Mouse (Mus musculus) embryonic facial prominence, embryonic 12.5 days (tissue): ENCODE measurements around the gene Gne. TPM values are rescaled to one million over a fixed set of nuclear protein-coding genes. Genes with fewer than 3 reads are reported as not detected.

Source experiments
- ATAC-seq: fragments of 200-750 bp; cut with Nextera tagmentation; 2 replicates; pipeline ENCODE4 v1.8.0; 2017; ENCODE audit not compliant: insufficient number of reproducible peaks, insufficient read depth, low FRiP score, low TSS enrichment
- H3K27ac ChIP-seq: fragments of 300-500 bp; sonication (generic); 2 replicates; pipeline ENCODE4 v1.5.1; 2016; ENCODE audit warnings: mild to moderate bottlenecking
- H3K27me3 ChIP-seq: fragments of 300-500 bp; sonication (generic); 2 replicates; pipeline ENCODE4 v1.6.1; 2016; ENCODE audit warnings: mild to moderate bottlenecking, moderate library complexity
- H3K36me3 ChIP-seq: fragments of 300-500 bp; sonication (generic); 2 replicates; pipeline ENCODE4 v1.6.1; 2016; ENCODE audit warnings: mild to moderate bottlenecking
- H3K4me1 ChIP-seq: fragments of 300-500 bp; sonication (generic); 2 replicates; pipeline ENCODE4 v1.6.1; 2016
- H3K4me2 ChIP-seq: fragments of 300-500 bp; sonication (generic); replicated peaks from 2 replicates; pipeline ENCODE4 v1.6.1; 2016; ENCODE audit warnings: mild to moderate bottlenecking, moderate library complexity
- H3K4me3 ChIP-seq: fragments of 300-500 bp; sonication (generic); 2 replicates; pipeline ENCODE4 v1.5.1; 2016; ENCODE audit warnings: mild to moderate bottlenecking
- H3K9ac ChIP-seq: fragments of 300-500 bp; sonication (generic); 2 replicates; pipeline ENCODE4 v1.6.1; 2016; ENCODE audit warnings: mild to moderate bottlenecking, moderate library complexity
- H3K9me3 ChIP-seq: fragments of 300-500 bp; sonication (generic); 2 replicates; pipeline ENCODE4 v1.6.1; 2016; ENCODE audit warnings: mild to moderate bottlenecking, moderate library complexity
- WGBS: fragments of 180-500 bp; shearing (Covaris S2); methylation state at CpG from one replicate; pipeline ENCODE4 v1.1.7; 2016; 5-methylcytosine and 5-hydroxymethylcytosine counted together
- polyA plus RNA-seq: library from polyadenylated mRNA; unstranded; fragments of >200 nt; fragmentation: Nextera tagmentation; extraction: Ambion mirVana; gene quantifications from 2 replicates; pipeline ENCODE4 v1.2.1, GENCODE M21; 2016

Gne gene
- polyA plus RNA-seq, 1 experiment from 2014 or later = 23.8 TPM

DNA sequence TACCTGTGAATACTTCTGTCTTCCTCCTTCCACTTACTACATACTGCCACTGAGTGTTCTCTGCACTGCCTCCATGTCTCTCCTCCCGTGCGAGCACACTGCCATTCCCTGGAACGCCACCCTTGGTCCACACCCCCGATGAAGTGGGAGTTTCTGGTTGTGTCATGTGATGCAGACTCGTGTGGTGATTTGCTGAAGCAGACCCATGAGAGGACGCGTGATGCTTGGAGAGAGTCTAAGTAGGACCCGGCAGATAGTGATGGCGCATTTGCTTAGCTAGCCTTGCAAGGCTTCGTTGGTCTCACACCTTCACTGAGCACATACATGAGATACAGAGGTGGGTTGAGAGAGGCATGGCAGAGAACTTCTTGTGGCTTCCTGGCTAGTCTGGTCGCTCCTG, 90.9 kb downstream of the Gne start:
- no peak for ATAC-seq
- H3K4me2 ChIP-seq = no peak overlapping the region
- 90% methylated on average over 11 of the region's 11 CpGs for WGBS

DNA sequence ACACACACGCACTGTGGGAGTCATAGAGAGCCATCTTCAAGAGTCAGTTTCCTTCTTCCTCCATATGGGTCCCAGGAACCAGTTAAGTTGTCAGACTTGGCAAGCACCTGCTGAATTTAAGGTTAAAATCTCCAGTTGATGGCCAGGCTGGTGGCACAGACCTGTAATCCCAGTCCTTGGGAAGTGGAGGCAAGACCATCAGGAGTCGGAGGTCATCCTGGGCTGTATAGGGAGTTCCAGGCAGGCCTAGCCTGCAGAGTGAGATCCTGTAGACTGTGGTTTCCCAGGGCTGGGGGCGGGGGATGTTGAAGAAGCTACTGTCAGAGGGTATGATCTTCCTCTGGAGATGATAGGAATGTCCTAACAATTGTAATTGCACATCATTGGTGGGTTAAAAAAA, 95.0 kb downstream of the Gne start:
- H3K9ac ChIP-seq = no peak overlapping the region
- H3K4me1 ChIP-seq = no peaks in the 10 kb centered on the region
- no peak for ATAC-seq
- H3K27ac ChIP-seq = no peak overlapping the region
- 81% methylated on average over 3 of the region's 3 CpGs for WGBS
- no peaks in the 10 kb centered on the region for H3K27me3 ChIP-seq
- no peak overlapping the region for H3K4me3 ChIP-seq
- no peaks in the 10 kb centered on the region for H3K9me3 ChIP-seq
- no peaks in the 10 kb centered on the region for H3K36me3 ChIP-seq
- H3K4me2 ChIP-seq = no peak overlapping the region

More for the DNA sequence above, 90.9 kb downstream of the Gne start:
- Histone ChIP-seq H3K9ac (no peak overlapping the region), H3K36me3 (no peaks in the 10 kb centered on the region), H3K4me3 (no peak overlapping the region), H3K27me3 (no peaks in the 10 kb centered on the region), H3K9me3 (no peaks in the 10 kb centered on the region), H3K4me1 (no peaks in the 10 kb centered on the region), H3K27ac (no peak overlapping the region)

DNA sequence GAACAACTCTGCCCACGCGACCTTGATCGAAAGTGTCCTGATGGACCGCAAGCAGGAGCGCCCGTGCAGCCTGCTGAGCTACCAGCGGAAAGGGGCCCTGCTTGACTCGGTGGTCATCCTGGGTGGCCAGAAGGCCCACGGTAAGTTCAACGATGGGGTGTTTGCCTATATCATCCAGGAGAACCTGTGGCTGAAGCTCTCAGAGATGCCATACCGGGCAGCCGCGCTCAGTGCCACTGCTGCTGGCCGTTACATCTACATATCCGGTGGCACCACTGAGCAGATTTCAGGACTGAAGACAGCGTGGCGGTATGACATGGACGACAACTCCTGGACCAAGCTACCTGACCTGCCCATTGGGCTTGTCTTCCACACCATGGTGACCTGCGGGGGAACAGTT, 99.7 kb downstream of the Gne start:
- Histone ChIP-seq H3K9me3 (no peaks in the 10 kb centered on the region), H3K27ac (no peak overlapping the region), H3K27me3 (no peaks in the 10 kb centered on the region), H3K4me2 (no peak overlapping the region), H3K36me3 (no peaks in the 10 kb centered on the region), H3K9ac (no peak overlapping the region), H3K4me3 (no peak overlapping the region), H3K4me1 (peaks cover 7% of the 10 kb centered on the region; the same call in 1 of the 2 replicates)
- ATAC-seq = no peak
- 93% methylated on average over 19 of the region's 19 CpGs for WGBS

Other genes with a start within 250 kb of the Gne start
- 0.08 TPM in 1 of 2 replicates, not detected in the other for gene Olfr157, start 244.0 kb downstream of the Gne start, polyA plus RNA-seq
- gene Olfr155, start 232.6 kb downstream of the Gne start, polyA plus RNA-seq = 0.18 TPM in 1 of 2 replicates, not detected in the other
- 30.4 and 33.9 TPM in 2 replicates for gene Reck, start 208.6 kb downstream of the Gne start, polyA plus RNA-seq
- 113 and 118 TPM in 2 replicates for gene Glipr2, start 126.8 kb downstream of the Gne start, polyA plus RNA-seq
- gene Ccin, start 100.7 kb downstream of the Gne start, polyA plus RNA-seq = 0.11 TPM in 1 of 2 replicates, not detected in the other
- gene Clta, start 79.7 kb downstream of the Gne start, polyA plus RNA-seq = 254 and 261 TPM in 2 replicates
- 31.4 and 33.3 TPM in 2 replicates for gene Rnf38, start 149.6 kb upstream of the Gne start, polyA plus RNA-seq
- gene Melk, start 216.7 kb upstream of the Gne start, polyA plus RNA-seq = 44.6 and 46.7 TPM in 2 replicates